ENCODE assay signal across 13 mouse cellular contexts in genomic region chr12:28710566-28711185, GRCm38 (mm10). TPM values are rescaled to one million over a fixed set of nuclear protein-coding genes. Genes with fewer than 3 reads are reported as not detected.
DNase-seq lines count a peak whose midpoint lies in the region; ATAC-seq and TF ChIP-seq lines count a peak whose summit lies in the region.
"Had no signal": no experiment of that assay in that cellular context is flagged by ENCODE, and none has a peak within 500 bp of the region (broad histone marks: within the 10 kb centered on the region; RNA-seq: fewer than 3 reads in every experiment).

No protein-coding gene starts in this region.

- 0 out of 2 replicates have a peak overlapping the region, but pooled peaks have one; percentile 27 for H3K27ac ChIP-seq in hindbrain, embryonic 11.5 days (ENCODE audit: low read depth, low read length)
- no peak overlapping the region for H3K27ac ChIP-seq in hindbrain, embryonic 10.5 days
- H3K27ac ChIP-seq in left cerebral cortex, adult 2 months, result peak overlapping the region; percentile 95

- DNase-seq in hindbrain, embryonic 11.5 days (ENCODE audit: low spot score), result no peak
- DNase-seq in hindbrain, embryonic 10.5 days (ENCODE audit: low spot score), result no peak
- peak; percentile 81 to 94 for DNase-seq in frontal cortex, postnatal 36 days (ENCODE audit: low spot score in 2 of 2)
- peak; percentile 76 to 81 for DNase-seq in left cerebral cortex, adult 2 months (ENCODE audit: extremely low spot score in 1 of 2, low spot score in 2 of 2)
- DNase-seq in right cerebral cortex, postnatal 14 days, result peak; percentile 77
- no peak for DNase-seq in urinary bladder, adult 18-20 months (ENCODE audit: low spot score in 2 of 2)
- DNase-seq in T-cell, adult 2 months (ENCODE audit: low spot score), result no peak
- DNase-seq: cerebellum, adult 11 months; kidney, adult 2 months; liver; lung, postnatal 10 days; thymus, adult 18-20 months had no signal

- H3K36me3 ChIP-seq in hindbrain, embryonic 11.5 days (ENCODE audit: control insufficient read depth, insufficient read depth, low read length), result no peaks in the 10 kb centered on the region
- peaks cover 50% of the 10 kb centered on the region for H3K36me3 ChIP-seq in hindbrain, embryonic 10.5 days

- H3K4me3 ChIP-seq in hindbrain, embryonic 11.5 days (ENCODE audit: low read depth, low read length), result no peak overlapping the region
- H3K4me3 ChIP-seq in hindbrain, embryonic 10.5 days, result no peak overlapping the region
- no peak overlapping the region for H3K4me3 ChIP-seq in left cerebral cortex, adult 2 months

- no peak for TF ChIP-seq CTCF in left cerebral cortex, adult 2 months (IDR thresholded peaks at IDR 0.05)

- no peak overlapping the region for H3K4me2 ChIP-seq in hindbrain, embryonic 11.5 days (replicated peaks; ENCODE audit: low read depth, low read length)

- no peaks in the 10 kb centered on the region for H3K9me3 ChIP-seq in hindbrain, embryonic 11.5 days (ENCODE audit: control insufficient read depth, low read length)
- H3K9me3 ChIP-seq in hindbrain, embryonic 10.5 days, result no peaks in the 10 kb centered on the region

- no peak overlapping the region for H3K9ac ChIP-seq in hindbrain, embryonic 11.5 days (ENCODE audit: low read depth, low read length)

- H3K4me1 ChIP-seq in hindbrain, embryonic 11.5 days (replicated peaks; ENCODE audit: control insufficient read depth, insufficient read depth, low read length), result no peaks in the 10 kb centered on the region
- peaks cover under 1% of the 10 kb centered on the region; the same call in 1 of the 2 replicates for H3K4me1 ChIP-seq in hindbrain, embryonic 10.5 days (replicated peaks)

- intact Hi-C loops in left cerebral cortex, adult 2 months (cut with DNase I), result loop anchor here (5.0 kb wide), 2 partner anchors 72 to 123 kb away; no protein-coding TSS in a partner anchor

- 67% methylated on average over 22 of the region's 22 CpGs for WGBS in hindbrain, embryonic 11.5 days
- 74% methylated on average over 22 of the region's 22 CpGs for WGBS in hindbrain, embryonic 10.5 days

- no peaks in the 10 kb centered on the region; the same call in 1 of the 2 replicates for H3K27me3 ChIP-seq in hindbrain, embryonic 11.5 days (ENCODE audit: control insufficient read depth, insufficient read depth, low read length)
- peaks cover 45% of the 10 kb centered on the region for H3K27me3 ChIP-seq in hindbrain, embryonic 10.5 days (ENCODE audit: insufficient read depth, poor library complexity, severe bottlenecking)

- ATAC-seq in hindbrain, embryonic 11.5 days (ENCODE audit: low FRiP score), result 0 out of 2 replicates have a peak, but pooled peaks have one; percentile 19
- ATAC-seq in inflammation-experienced regulatory T-cells, adult 6 months, result no peak

RNA-seq across cellular contexts. Expression of gene Adi1, which starts 35.6 kb away (rescaled TPM):
- 51.5 and 53.5 TPM in 2 replicates for polyA plus RNA-seq in hindbrain, embryonic 11.5 days (2014; fragmentation: Nextera tagmentation; extraction: Ambion mirVana)
- polyA plus RNA-seq in hindbrain, embryonic 10.5 days (2016; fragmentation: Nextera tagmentation; extraction: Ambion mirVana), result 45.5 and 49.1 TPM in 2 replicates
- total RNA-seq in left cerebral cortex, adult 2 months (2021), result 10 to 100 TPM; 32.2 to 33.0 TPM
- 10 to 100 TPM; 25.7 to 49.9 (median 41.5) TPM for polyA plus RNA-seq in inflammation-experienced regulatory T-cells, adult 6 months (2017; shearing (Covaris generic))

RNA-seq across cellular contexts. Expression of gene Trappc12, which starts 39.6 kb away (rescaled TPM):
- 36.6 and 38.4 TPM in 2 replicates for polyA plus RNA-seq in hindbrain, embryonic 11.5 days (2014; fragmentation: Nextera tagmentation; extraction: Ambion mirVana)
- polyA plus RNA-seq in hindbrain, embryonic 10.5 days (2016; fragmentation: Nextera tagmentation; extraction: Ambion mirVana), result 35.3 and 38.1 TPM in 2 replicates
- 10 to 100 TPM; 61.4 to 63.0 TPM for total RNA-seq in left cerebral cortex, adult 2 months (2021)
- polyA plus RNA-seq in inflammation-experienced regulatory T-cells, adult 6 months (2017; shearing (Covaris generic)), result 10 to 100 TPM; 31.7 to 58.8 (median 40.1) TPM

RNA-seq across cellular contexts. Expression of gene Eipr1, which starts 40.9 kb away (rescaled TPM):
- 50.0 and 50.1 TPM in 2 replicates for polyA plus RNA-seq in hindbrain, embryonic 11.5 days (2014; fragmentation: Nextera tagmentation; extraction: Ambion mirVana)
- polyA plus RNA-seq in hindbrain, embryonic 10.5 days (2016; fragmentation: Nextera tagmentation; extraction: Ambion mirVana), result 44.2 and 55.2 TPM in 2 replicates
- 10 to 100 TPM; 64.0 to 65.1 TPM for total RNA-seq in left cerebral cortex, adult 2 months (2021)
- 10 to 100 TPM; 27.4 to 36.6 (median 33.7) TPM for polyA plus RNA-seq in inflammation-experienced regulatory T-cells, adult 6 months (2017; shearing (Covaris generic))

Comparison
In these comparisons a context has a peak if more than half of its experiments do, and no peak if none do; other contexts are left out.
1. DNase-seq: peak in frontal cortex, postnatal 36 days (2 of 2), left cerebral cortex, adult 2 months (2 of 2) and right cerebral cortex, postnatal 14 days (single experiment); none in hindbrain, embryonic 11.5 days (single experiment), hindbrain, embryonic 10.5 days (single experiment), urinary bladder, adult 18-20 months (0 of 2) and T-cell, adult 2 months (single experiment).